In the genomic region with DNA sequence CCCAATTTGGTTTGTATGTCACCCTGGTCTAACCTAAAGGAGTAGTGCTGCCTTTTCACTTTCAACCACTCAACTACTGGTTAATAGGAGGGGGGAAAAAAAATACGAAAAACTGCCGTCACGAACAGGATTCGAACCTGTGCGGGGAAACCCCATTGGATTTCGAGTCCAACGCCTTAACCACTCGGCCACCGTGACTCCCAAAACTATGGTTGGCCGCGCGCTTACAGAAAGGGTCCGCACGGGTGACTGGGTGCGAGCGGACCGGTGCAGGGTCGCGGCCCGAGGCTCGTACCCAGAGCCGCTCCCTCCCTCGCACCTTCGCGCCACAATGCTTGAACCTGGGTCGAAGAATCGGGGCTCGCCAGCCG, we compare ENCODE assay signal across 7 mouse cellular contexts. TPM values are rescaled to one million over a fixed set of nuclear protein-coding genes. Genes with fewer than 3 reads are reported as not detected.
DNase-seq lines count a peak whose midpoint lies in the region; ATAC-seq lines count a peak whose summit lies in the region.

No protein-coding gene starts in this region.

- DNase-seq in adrenal gland, adult 2 months = peak; percentile 93
- peak; percentile 85 for DNase-seq in embryo, embryonic 11.5 days (ENCODE audit: low read depth, low spot score)
- DNase-seq in gastrocnemius, postnatal 4 days (ENCODE audit: low spot score in 2 of 2) = peak; percentile 88 to 93
- DNase-seq in kidney, adult 11 months = peak; percentile 78
- peak; percentile 98 for DNase-seq in limb, embryonic 10.5 days (ENCODE audit: low spot score)
- peak; percentile 73 for DNase-seq in skeletal muscle tissue, adult 2 months (ENCODE audit: low read depth, low spot score)

- WGBS in limb, embryonic 10.5 days = under 1% methylated on average over 29 of the region's 29 CpGs
- WGBS in midbrain, embryonic 12.5 days = 0% methylated on average over 29 of the region's 29 CpGs

- peak overlapping the region; percentile 95 for H3K4me3 ChIP-seq in limb, embryonic 10.5 days
- H3K4me3 ChIP-seq in midbrain, embryonic 12.5 days = peak overlapping the region; percentile 96

- H3K4me1 ChIP-seq in limb, embryonic 10.5 days = peaks cover 14% of the 10 kb centered on the region
- peaks cover 12% of the 10 kb centered on the region for H3K4me1 ChIP-seq in midbrain, embryonic 12.5 days

- H3K9ac ChIP-seq in midbrain, embryonic 12.5 days (replicated peaks) = peak overlapping the region; percentile 100

- H3K27ac ChIP-seq in limb, embryonic 10.5 days = peak overlapping the region; percentile 99
- peak overlapping the region; percentile 96 for H3K27ac ChIP-seq in midbrain, embryonic 12.5 days (replicated peaks)

- H3K4me2 ChIP-seq in midbrain, embryonic 12.5 days (replicated peaks) = peak overlapping the region; percentile 85

- H3K27me3 ChIP-seq in limb, embryonic 10.5 days (ENCODE audit: low read depth, poor library complexity, severe bottlenecking) = peaks cover 5% of the 10 kb centered on the region; the same call in 1 of the 2 replicates
- peaks cover 7% of the 10 kb centered on the region for H3K27me3 ChIP-seq in midbrain, embryonic 12.5 days

- H3K9me3 ChIP-seq in limb, embryonic 10.5 days (replicated peaks) = no peaks in the 10 kb centered on the region
- H3K9me3 ChIP-seq in midbrain, embryonic 12.5 days = no peaks in the 10 kb centered on the region

- peak; percentile 74 for ATAC-seq in midbrain, embryonic 12.5 days (ENCODE audit: low FRiP score, low read depth)

- peaks cover 26% of the 10 kb centered on the region for H3K36me3 ChIP-seq in limb, embryonic 10.5 days
- H3K36me3 ChIP-seq in midbrain, embryonic 12.5 days = peaks cover 19% of the 10 kb centered on the region

RNA-seq across cellular contexts. Expression of a gene that starts 0.7 kb away (rescaled TPM):
- 100 to 1,000 TPM; 120 to 128 TPM for total RNA-seq in adrenal gland, adult 2 months (2021)
- 129 and 130 TPM in 2 replicates for polyA plus RNA-seq in adrenal gland, adult 2 months (2012; rRNA removed)
- total RNA-seq in gastrocnemius, postnatal 4 days (2021) = 10 to 100 TPM; 90.8 to 91.2 TPM
- polyA plus RNA-seq in limb, embryonic 10.5 days (2016; fragmentation: Nextera tagmentation; extraction: Ambion mirVana) = 64.2 and 91.3 TPM in 2 replicates
- polyA plus RNA-seq in midbrain, embryonic 12.5 days (2016; fragmentation: Nextera tagmentation; extraction: Ambion mirVana) = 188 and 202 TPM in 2 replicates

RNA-seq across cellular contexts. Expression of a gene that starts 35.6 kb away (rescaled TPM):
- total RNA-seq in adrenal gland, adult 2 months (2021) = 100 to 1,000 TPM; 786 to 985 TPM
- 324 and 445 TPM in 2 replicates for polyA plus RNA-seq in adrenal gland, adult 2 months (2012; rRNA removed)
- 100 to 1,000 TPM; 485 to 542 TPM for total RNA-seq in gastrocnemius, postnatal 4 days (2021)
- polyA plus RNA-seq in limb, embryonic 10.5 days (2016; fragmentation: Nextera tagmentation; extraction: Ambion mirVana) = 685 and 729 TPM in 2 replicates
- 747 and 793 TPM in 2 replicates for polyA plus RNA-seq in midbrain, embryonic 12.5 days (2016; fragmentation: Nextera tagmentation; extraction: Ambion mirVana)

RNA-seq across cellular contexts. Expression of a gene that starts 40.2 kb away (rescaled TPM):
- total RNA-seq in adrenal gland, adult 2 months (2021) = 1 to 10 TPM; 6.2 to 8.3 TPM
- polyA plus RNA-seq in adrenal gland, adult 2 months (2012; rRNA removed) = 5.1 and 5.7 TPM in 2 replicates
- 100 to 1,000 TPM; 119 to 139 TPM for total RNA-seq in gastrocnemius, postnatal 4 days (2021)
- polyA plus RNA-seq in limb, embryonic 10.5 days (2016; fragmentation: Nextera tagmentation; extraction: Ambion mirVana) = 1.6 and 3.3 TPM in 2 replicates
- 2.7 and 3.0 TPM in 2 replicates for polyA plus RNA-seq in midbrain, embryonic 12.5 days (2016; fragmentation: Nextera tagmentation; extraction: Ambion mirVana)

RNA-seq across cellular contexts. Expression of a gene that starts 46.9 kb away (rescaled TPM):
- total RNA-seq in adrenal gland, adult 2 months (2021) = 10 to 100 TPM; 39.1 to 41.7 TPM
- polyA plus RNA-seq in adrenal gland, adult 2 months (2012; rRNA removed) = 24.4 and 28.4 TPM in 2 replicates
- total RNA-seq in gastrocnemius, postnatal 4 days (2021) = 10 to 100 TPM; 21.9 to 24.0 TPM
- 41.9 and 43.6 TPM in 2 replicates for polyA plus RNA-seq in limb, embryonic 10.5 days (2016; fragmentation: Nextera tagmentation; extraction: Ambion mirVana)
- polyA plus RNA-seq in midbrain, embryonic 12.5 days (2016; fragmentation: Nextera tagmentation; extraction: Ambion mirVana) = 57.6 and 60.7 TPM in 2 replicates

RNA-seq across cellular contexts. Expression of a gene that starts 47.0 kb away (rescaled TPM):
- total RNA-seq in adrenal gland, adult 2 months (2021) = 10 to 100 TPM; 79.3 to 93.8 TPM
- 21.3 and 22.2 TPM in 2 replicates for polyA plus RNA-seq in adrenal gland, adult 2 months (2012; rRNA removed)
- total RNA-seq in gastrocnemius, postnatal 4 days (2021) = 10 to 100 TPM; 48.0 to 50.7 TPM
- 98.7 and 133 TPM in 2 replicates for polyA plus RNA-seq in limb, embryonic 10.5 days (2016; fragmentation: Nextera tagmentation; extraction: Ambion mirVana)
- polyA plus RNA-seq in midbrain, embryonic 12.5 days (2016; fragmentation: Nextera tagmentation; extraction: Ambion mirVana) = 127 and 147 TPM in 2 replicates

Comparison
In these comparisons a context has a peak if more than half of its experiments do, and no peak if none do; other contexts are left out.
1. Peak in every context shown above with its lines: DNase-seq, ATAC-seq, H3K4me3 ChIP-seq and H3K27ac ChIP-seq.